Mouse (Mus musculus) frontal cortex, adult (tissue): Measurements from ENCODE around the gene Ift43.
A peak's percentile ranks its signal among the peaks of the same experiment; 100 is the strongest.

Source experiments
- ATAC-seq: cut with Nextera tagmentation; 2 replicates; pipeline ENCODE4 v1.9.2; 2017; ENCODE audit warnings: mild to moderate bottlenecking, moderate library complexity, mixed read lengths; ENCODE audit not compliant: low TSS enrichment

The Ift43 gene

DNA sequence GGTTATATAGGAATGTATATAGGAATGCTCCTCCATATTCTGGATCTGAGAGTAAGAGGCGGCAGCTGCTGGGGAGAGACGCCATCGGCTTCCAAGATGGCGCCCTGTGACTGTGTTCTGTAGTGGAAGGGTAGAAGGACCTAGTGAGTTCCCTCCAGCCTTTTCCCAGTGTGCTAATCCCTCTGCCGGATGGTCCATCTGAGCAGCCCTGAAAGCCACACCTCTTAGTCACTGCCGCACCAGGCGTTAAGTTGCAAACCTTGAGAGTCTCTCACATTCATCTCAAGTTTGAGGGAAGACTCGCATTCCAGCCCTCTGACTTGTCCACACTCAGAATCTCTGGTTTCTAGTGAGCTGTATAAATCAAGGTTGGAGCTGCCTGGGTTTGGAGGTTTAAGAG is 46.7 kb downstream of the Ift43 start:
- no peak for ATAC-seq

DNA sequence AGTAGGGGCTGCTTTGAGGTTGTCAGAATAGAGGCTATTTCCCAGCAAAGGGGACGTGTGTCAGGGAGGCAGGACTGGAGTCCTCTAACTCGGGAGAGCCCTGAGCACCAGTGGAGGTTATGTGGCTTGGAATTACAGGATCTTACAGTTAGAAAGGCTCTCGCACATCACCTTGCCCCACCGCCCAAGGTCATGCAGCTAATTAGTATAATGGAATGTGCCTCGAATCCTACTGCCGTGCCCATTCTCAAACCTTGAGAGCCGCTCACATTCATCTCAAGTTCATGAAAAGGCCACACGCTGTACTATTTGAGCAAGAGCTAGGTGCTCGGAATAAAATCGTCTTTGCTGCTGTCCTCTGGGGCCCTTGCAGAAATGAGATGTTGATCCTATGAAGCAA is 47.4 kb downstream of the Ift43 start:
- ATAC-seq: no peak

DNA sequence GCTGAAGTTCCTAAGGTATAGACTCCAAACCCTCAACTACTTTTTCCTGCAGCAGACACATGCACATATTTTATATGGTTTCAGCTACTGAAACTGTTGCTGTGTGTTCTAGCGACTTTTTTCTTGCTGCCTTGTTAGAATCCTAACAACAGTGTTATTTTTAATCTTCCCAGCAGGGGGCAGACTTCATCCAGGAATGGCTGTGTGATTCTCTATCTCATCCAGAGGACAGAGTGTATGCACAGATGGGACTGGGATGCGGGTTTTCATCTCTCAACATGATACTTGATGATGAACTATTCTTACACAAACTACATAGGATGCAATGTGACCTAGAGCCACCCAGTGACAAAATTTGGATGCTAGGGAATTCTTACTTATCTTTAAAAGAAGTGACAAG is 50.5 kb downstream of the Ift43 start:
- peak; percentile 86 for ATAC-seq

DNA sequence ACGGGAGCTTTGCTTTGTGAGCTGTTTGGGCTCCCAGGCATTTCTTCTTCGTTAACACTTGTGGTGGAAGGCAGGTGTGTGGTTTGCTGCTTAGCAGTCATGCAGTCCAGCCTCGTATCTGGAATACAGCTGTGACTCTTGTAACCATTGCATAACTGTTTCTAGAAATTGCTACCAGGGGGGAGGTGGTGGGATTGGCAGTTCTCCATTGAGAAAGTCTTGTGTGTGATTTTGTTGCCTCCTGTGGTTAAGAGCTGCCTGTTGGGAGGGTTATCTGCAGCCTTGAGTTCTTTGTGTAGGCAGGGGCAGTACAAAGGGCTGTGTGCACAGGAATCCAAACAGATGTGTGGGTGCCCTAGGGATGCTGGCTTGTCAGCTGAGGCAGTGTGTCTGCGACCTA is 53.4 kb downstream of the Ift43 start:
- ATAC-seq: no peak

DNA sequence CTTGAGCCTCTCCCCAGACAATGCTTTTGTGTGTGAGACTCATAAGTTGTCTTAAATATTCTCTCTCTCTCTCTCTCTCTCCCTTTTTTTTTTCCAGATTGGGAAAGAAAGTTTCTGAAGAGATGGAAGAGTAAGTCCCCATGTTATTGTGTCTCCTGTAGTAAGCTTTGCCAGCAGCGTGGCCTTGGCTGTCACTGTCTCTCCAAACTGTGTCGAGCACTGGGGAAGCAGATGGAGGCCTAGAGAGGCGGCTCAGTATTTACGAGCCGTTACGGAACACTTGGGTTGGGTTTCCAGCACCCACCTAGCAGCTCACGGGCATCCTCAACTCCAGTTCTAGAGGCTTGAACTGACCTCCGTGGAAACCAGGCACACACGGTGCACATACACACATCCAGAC is 56.4 kb downstream of the Ift43 start:
- ATAC-seq: no peak

DNA sequence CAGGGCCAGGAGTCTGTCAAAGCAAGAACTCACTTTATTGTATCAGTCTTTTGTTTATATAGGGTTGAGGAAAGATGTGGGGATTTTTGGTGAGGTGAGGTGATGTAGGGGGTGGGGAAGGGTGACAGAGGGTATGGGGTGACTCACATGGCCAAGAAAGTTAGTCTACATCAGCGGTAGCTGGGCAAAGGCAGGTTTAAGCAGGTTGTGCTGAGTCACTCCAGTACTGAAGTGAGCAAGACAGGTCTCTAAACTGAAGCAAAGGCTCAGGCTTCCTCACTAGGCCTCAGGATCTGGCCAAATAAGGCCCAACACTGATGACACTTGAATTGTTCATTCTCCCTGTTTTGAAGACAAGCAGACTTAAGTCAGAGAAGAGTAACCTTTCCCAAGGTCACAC is 60.0 kb downstream of the Ift43 start:
- ATAC-seq: no peak

DNA sequence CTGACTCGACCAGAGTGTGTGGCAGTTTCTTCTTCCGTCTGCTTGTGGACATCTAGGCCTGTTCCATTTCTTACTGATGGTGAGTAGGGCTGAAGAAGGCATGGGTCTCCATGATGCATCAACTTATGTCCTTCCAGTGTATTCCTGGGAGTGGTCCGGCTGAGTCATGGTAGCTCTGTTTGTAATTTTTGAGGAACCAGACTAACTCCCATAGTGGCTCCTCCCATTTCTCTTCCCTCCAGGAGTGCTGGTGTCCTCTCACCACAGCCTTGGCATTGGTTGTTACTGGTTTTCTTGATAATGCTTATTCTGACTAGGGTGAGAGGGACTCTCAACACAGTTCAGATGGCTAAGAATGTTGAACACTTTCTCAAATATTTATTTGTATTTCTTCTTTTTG is 63.9 kb downstream of the Ift43 start:
- no peak for ATAC-seq

DNA sequence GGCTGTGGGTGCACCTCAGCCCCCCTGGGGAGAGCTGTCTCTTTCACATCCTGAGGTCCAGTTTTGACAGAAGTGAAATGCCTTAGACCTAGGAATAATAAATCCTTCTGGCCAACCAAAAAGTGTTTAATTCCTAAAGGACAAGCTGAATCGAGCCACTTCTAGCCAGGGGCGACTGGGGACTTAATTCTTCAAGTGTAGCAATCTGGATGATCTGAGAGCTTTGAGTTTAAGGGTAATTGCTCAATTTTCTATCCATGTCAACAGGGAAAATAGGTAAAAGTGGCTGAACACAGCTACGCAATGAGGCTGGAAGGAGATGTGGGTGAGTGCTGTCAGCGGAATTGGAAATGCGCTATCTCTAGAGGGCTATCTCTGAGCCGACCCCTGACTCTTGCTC is 65.9 kb downstream of the Ift43 start:
- no peak for ATAC-seq

DNA sequence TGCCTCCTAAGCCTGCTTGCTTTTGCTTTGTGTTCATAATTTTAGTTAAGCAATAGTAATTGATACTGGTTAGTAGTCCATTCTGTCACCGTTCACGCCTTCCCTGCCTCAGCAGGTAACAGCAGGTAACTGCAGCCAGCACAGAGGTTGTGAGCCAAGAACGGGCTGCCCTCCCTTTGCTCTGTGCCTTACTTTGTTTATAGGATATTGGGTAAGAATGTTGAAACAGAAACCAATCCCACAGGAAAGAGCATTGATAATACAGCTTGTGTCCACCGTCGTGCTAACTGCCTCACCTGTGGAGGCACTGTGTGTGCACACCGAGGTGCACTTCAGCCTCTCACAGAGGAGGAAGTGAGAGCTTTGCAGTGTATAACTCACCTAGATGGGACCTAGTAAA is 66.7 kb downstream of the Ift43 start:
- no peak for ATAC-seq

DNA sequence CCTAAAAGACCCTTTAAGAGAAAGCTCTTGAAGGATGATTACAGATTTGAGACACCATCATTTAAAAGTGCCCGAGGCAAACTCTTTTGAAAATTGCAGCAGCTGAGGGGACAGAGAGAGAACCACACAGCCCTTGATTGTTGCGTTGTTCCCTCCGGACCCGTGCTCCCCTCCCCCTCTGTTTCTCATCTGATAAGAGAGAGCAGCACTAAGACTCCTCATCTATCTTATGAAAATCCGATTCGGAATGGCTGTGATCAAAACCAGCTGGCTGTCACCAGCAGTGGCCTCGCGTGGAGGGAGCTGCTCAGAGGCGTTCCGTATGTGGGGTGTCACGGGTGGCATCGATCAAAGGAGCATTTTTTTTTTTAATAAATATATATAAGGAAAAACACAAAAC is 69.6 kb downstream of the Ift43 start:
- no peak for ATAC-seq

DNA sequence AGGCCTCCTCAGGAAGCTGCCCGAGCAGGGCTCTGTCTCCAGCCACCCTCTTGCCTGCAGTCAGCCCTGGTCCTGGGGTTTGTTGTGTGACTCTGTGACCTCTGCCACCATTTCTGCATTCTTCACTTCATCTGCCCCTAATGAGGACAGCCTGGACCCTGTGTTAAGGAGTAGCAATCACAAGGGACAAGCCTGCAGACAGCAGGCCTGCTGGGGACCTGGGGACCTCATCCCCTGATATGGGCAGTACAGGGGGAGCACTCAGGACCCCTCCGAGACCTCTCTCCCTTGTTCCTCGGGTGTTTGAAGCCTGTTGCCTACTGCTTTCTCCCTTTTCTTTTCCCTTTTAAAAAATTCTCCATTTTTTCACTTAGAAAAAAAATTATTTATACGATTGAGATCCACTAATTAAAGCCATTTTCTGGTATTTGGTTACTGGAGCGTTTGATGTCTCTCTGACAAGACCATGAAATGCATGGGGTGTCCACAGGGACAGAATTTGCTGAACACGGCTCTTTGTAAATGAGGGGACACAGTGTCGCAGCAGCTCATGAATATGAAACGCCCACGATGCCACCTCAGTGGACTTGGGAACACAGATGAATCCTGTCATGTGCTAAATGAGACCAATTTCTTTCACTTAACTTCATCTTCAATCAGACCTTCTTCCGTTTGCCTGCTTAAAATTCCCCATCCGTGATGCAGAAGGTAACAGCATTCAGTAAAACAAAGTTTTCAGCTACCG is 71.0 kb downstream of the Ift43 start:
- no peak for ATAC-seq

DNA sequence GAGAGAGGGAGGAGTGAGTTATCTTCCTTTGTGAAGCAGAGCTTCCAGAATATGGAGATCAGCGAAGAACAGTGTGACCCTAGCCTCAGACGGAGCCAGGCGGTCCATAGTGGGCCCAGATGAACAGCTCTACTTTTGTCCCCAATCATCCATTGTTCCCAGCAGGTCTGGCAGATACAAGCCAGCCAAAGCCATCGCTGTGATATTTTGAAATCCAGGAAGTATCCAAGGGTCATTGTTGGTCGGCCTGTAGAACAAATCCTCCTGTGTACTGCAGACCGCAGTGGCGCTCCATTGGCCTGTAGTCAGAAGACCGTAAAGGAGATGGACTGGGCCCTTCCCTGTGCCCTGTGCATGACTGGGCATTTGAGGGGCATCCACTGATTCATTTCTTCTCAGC is 72.8 kb downstream of the Ift43 start:
- ATAC-seq: no peak

DNA sequence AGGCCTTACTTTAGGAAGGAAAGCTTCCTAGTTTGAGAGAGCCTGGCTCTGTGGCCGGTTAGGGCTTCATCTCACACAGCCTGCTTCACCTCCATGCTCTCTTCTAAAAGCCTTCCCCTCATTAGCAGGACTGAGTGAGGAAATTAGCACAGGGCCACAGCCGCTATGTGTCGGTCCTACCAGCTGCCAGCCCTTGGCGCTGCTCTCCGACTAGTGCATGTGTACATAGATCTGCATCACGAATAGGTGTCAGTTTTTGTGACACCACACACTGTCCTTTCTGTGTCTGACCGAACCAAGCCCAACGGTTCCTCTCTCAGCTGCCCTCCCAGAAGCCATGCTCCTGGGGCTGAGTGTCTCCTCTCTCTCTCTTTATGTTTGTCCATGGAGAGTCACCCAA is 74.8 kb downstream of the Ift43 start:
- no peak for ATAC-seq

DNA sequence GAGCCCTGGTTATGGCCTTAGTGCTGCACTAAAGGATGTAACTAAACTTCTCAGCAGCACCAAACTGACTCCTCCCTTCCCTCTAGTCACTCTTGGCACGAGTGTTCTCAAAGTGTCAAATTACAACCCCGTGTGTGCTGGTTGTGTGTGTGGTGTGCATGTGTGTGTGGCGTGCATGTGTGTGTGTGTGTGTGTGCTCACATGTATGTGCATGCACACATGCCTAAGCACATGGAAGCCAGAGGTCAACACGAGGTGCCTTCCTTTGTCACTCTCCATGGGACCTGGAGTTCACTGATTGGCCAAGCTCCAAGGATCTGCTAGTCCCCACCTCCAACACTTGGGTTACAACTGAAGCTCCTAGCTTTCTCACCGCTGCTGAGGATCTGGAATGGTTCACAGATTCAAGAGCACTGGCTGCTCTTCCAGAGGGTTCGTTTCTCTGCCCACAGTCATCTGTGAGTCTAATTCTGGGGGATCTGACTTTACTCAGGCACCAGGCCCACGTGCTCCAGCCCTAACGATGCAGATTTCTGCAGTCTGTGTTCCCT is 75.6 kb downstream of the Ift43 start:
- peak; percentile 77 for ATAC-seq

DNA sequence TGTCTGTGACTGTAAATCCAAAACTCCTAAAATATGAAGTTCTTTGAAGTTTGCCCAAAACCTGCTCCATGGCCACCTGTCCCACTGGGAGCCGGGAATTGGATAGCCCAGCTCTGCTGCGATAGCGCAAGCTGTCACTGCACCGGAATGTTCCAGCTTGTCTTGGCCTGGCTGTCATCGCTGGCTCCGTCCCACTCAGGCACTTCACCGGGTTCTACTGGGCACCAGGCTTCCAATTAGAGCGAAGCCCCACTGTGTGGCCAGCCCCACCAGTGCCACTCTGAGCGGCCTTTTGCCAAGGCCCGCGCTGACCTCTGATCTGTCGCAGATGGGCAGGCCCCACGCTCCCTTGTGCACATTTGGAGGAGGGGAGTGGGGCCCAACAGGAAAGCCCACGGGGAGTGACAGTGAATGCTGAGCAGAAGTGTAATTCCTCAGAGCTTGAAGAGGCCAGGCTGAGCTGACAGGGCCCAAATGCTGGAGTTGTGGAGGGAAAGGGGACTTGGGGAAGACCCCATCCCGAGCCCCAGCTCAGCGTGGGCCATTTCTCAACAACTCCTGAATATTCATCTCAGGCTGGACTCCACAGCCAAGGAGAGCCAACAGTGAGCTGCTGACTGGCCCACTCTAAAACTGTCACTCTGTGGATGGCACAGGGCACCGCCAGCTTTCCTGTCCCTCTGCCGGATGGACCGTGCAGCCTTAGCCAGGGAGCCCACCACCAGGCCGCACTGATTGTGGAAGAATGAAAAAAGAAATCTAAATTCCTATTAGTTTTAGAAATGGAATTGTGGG is 76.5 kb downstream of the Ift43 start:
- peak; percentile 66 for ATAC-seq

DNA sequence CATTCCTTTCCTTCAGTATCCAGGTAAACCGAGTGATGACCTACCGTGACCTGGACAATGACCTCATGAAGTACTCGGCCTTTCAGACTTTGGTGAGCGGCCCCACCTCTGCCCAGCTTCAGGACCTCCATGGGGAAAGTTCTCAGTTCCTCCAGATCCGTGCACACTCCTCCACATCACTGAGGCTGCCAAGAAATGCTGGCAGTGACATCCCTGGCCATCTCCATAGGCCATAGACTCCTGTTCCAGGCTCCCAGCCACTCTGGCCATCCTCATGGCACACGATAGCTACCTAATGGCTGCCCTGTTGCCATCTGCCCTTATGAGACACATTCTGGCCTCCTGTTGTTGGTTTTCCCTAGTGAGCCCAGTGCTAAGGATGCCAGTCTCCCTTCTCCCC is 79.1 kb downstream of the Ift43 start:
- no peak for ATAC-seq

DNA sequence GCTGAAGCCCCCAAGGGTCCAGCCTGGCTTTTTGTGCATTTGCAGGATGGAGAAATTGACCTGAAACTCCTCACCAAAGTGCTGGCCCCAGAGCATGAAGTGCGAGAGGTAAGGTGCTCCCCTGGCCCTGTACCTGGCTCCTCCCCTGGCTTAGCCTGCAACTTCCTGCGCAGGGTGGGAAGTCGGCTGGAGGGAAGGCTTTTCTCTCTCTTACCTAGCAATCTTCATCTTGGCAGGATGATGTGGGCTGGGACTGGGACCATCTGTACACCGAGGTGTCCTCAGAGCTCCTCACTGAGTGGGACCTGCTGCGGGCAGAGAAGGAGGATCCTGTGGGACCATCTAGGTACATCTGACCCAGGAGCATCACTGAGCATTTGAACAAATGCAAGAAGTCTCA is 79.6 kb downstream of the Ift43 start:
- no peak for ATAC-seq

DNA sequence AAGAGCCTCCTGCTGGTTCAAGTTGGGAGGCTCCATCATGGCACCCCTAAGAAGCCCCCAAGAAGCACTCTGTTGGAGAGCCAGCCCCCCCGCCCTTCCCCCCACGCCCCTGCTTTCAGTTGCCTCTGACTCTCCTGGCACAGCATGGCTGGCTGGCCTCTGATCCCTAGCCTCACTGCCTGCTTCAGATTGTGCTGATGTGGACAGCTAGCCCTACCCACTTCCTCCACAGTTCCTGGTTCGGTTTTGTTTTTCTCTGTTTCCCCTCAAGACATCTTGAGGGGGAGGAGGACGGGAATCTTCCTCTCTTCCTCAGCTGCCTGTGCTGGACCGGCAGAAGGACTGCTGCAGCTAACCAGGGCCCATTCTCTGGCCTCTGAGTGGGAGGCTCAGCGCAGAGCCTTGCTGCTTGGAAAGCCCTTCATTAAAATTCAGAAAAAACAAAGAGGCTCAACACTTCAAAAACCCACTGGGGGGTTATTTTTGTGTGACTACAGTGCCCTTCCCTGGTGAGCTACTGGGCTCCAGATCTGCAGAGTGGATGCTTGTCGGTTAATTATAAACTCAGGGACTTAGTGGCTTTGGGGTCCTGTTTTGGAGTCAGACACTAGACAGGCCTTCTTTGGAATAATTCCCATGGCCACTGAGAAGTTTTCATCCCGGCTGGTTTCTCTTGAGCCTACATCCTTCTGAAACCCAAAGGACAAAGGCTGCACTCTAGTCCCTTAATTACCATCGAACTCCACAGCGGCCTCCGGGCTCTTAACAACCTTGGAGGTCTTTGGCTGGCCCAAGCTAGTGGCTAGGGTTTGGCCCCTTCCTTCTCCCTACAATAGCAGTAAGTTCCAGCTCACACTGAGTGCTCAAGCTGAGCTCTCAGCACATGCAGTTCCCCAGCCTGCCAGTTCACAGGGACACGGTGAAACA is 80.8 kb downstream of the Ift43 start:
- peak; percentile 14; the same call in 1 of the 2 replicates for ATAC-seq

DNA sequence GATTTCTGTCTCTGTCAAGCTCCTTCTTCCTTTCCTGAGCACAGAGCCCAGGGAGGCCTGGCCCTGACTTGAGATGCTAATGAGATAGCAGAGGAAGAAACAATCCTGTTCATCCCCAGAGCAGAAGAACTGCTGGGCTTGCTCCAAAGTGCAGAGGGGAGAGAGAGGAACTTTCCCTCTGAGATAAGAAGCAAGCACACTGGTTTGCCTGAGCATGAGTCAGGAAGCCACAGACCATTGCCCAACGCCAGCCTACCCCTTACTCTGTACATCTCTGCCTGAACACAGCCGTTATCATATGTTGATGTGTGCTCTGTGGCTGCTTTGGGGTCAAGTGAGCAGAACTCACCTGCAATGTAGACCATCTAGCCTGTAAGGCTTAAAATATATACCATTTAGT is 83.9 kb downstream of the Ift43 start:
- ATAC-seq: no peak

DNA sequence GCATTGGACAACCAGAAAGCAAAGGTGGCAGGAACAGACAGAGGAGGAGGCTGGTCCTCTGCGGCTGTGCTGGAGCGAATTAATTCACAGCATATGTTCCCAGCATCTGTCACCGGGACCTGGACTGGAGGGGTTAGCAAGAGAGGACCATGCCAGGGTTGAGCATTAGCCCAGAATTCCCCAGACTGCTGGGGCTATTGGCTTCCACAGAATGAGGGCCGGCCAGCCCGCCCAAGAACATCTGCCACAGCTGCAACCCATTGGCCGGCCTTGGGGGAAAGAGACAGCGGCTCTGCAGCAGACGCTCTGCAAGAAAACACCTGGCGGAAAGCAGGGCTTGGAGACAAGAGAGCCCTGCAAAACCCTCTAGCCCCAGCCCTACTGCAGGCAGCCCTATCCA is 84.7 kb downstream of the Ift43 start:
- ATAC-seq: 0 out of 2 replicates have a peak, but pooled peaks have one; percentile 11

DNA sequence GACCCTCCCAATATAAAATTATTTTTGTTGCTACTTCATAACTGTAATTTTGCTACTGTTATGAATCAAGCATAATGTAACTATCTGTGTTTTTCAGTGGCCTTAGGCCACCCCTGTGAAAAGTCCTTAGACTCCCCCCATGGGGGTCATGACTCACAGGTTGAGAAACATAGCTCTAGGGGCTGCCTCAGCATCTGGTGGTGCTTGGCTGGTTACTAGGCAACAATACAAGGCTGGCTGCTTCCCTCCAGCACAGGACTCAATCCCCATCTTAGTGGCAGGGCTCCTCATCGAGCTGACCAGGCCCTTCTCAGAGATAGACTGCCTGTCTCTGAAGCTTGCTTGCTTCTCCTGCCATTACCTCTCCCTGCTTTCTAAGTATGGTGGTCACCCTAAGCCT is 86.4 kb downstream of the Ift43 start:
- ATAC-seq: no peak

DNA sequence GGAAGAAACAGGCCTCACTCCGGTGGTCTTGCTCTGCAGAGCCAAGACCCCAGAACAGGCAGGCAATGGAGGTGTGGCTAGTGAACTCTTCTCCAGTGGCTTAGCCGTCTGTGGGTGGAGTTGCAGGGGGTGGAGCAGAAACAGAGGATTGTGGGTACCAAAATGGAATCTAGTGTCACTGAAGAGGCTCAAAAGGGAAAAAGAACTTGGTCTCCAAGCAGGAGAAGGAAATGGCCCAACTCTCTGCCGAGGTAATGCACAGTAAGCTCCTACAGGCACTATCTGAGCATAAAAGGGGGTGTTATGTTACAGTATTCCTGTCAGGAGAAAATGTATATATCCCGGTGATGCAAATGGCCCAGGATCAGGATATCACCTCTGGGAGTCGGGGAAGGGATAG is 86.9 kb downstream of the Ift43 start:
- ATAC-seq: no peak
